Mouse (Mus musculus) fat pad, adult 2 months (tissue): ENCODE measurements around the gene Usp12.

ENCODE experiments used
- DNase-seq: peaks from one replicate; pipeline ENCODE4 v3.0.0-alpha.2; 2011; ENCODE audit warnings: low read depth, low spot score; ENCODE audit errors: extremely low read depth

Usp12 gene

DNA sequence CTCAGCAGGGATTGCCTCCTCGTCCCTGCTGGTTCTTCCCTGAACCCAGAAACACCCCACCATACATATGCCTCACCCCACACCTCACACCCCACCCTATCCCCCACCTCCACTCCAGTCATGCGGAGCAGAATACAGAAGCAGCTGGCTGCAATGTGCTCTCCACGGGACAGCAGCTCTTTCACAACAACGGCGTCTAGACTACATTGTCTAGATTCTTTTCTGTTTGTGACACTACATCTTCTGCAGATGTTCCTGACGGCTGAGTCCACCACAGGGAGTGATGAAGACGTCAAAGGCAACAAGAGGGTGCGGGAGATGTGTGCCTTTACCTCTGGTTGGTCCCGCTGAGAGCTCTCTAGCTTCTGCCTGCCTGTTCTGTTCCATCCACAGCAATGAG lies 3.2 kb upstream of the Usp12 start:
- no peak for DNase-seq

DNA sequence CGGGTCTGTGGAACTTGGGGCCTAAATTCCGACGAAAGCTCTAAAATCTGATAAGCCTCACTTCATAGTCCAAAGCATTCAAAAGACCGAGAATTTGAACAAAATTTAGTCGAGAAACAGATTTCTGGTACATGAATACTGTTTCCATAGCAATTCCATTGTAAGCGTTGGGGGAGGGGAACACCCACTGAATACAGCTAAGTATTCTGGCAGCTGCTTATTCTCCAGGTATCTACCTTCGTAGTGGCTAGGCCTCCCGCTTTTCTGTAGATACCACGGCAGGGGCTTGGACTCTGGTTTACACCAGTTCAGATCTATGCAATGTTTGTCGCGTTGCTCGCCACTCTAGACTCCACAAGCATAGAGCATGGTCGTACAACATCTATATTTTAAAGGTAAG lies 922 bp upstream of the Usp12 start:
- DNase-seq, result no peak

DNA sequence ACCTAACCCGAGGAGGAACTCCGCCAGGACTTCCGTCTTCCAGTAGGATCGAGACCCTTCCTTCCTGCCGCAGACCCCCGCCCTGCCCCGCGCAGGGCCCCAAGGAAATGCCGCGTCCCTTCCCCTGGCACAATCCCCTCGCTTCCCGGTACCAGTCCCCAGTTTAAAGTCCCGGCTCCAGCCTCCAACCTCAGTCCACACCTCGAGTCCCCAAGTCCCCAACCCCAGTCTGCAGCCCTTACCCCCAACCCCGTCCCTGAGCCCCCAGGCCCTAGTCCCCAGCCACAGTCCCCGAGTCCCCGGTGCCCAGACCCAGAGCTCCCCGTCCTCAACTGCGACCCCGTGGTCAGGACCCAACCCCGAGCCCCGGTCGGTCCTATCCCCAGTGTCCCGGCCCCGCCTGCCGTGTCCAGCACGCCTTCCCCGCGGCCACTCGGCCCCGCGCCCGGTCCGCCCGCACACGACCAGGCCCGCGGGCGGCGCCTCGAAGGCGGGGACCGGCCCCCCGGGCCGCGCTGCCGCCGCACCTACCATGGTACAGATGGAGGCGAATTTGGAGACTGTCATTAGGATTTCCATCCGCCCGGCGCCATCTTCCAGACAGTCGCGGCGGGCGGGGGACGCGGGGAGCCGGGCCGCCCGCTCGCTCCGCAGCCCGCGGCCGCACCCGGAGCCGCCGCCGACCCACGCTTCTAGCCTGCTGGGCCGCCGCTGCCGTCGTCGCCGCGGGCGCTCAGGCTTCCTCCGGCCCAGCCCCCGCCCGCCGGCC lies 538 bp downstream of the Usp12 start:
- DNase-seq, result no peak

DNA sequence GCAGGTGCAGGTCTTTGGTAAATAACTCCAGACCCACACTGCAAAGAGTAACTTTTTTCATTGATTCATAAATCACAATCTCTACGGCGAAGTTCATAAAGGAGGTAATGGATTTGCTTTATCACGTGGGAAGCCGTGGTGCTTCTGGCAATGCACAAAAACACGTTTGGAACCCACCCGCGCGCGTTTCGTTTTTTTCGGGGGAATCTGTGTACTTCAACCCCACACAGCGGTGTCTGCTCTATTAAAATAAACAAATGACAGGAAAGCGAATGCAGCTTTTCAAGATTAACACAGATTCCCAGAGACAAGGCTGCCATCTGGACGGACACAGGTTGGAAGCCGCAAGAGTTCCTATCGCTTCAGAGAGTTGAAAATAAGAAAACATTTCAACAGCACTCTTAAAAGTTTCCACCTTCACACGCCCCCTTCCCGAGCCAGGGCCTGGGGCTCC lies 1.1 kb downstream of the Usp12 start:
- DNase-seq, result no peak

DNA sequence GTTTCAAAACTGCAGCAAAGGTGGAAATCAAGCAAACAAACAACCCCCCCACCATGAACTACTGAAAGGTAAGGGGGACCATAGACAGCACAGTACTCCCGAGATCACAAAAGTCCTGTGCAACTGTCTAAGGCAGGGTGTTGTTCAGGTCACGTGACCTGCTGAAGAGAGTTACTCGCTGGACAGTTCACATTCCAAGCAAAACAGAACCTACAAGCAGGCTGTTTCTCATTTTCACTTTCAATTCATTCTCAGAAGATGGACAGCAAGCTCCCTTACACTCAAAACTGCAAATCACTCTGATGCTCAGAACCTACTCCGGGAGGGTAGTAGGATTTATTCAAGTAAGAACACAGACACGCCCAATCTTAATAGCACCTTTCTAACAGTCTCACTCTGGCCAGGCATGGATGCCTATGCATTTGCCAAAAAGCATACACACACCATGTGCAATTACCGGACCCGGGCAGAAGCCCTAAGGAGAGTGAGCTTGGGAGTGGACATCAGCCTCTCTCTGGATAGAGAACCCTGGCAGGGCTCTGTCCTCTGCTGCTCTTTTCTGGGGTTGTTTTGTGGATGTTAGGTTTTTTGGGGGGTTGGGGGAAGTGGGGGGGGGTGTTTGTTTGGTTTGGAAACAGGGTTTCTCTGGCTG lies 2.5 kb downstream of the Usp12 start:
- DNase-seq, result no peak

DNA sequence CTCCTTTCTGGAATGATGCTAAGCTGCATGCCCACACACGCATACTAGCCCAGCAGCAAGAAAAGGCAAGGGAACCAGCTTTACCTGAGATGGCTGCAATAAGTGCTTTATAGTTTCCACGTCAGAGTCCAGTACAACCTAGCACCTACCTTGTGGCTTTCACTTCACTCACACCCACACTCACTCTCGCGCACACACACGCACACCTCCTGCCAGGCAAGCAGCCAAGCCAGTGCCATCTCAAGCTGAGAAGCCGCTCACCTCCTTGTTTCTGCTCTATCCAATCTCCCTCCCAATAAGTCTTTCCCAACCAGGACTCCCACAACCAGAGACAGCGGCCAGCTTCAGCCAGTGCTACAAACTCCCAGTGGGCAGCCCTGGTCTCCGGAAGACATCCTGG lies 3.9 kb downstream of the Usp12 start:
- DNase-seq, result peak; percentile 58

DNA sequence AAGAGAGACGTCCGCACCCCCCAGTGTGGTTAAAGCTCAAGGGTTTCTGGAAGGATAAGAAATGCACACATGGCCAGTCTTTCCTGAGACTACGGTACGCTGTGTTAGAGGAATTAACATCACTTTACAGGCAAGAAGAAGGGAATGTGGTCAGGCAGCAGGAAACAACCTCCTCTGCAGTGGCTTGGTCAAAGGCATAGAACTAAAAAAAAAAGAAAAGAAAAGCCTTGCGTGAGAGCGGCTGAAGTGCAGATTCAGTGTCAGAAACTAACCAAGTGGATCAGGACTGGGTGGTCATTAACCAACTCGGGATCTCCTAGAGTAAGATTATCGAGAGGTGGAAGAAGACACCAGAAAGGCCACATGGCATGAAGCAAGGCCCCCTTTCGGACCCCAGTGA lies 5.4 kb downstream of the Usp12 start:
- DNase-seq, result no peak

DNA sequence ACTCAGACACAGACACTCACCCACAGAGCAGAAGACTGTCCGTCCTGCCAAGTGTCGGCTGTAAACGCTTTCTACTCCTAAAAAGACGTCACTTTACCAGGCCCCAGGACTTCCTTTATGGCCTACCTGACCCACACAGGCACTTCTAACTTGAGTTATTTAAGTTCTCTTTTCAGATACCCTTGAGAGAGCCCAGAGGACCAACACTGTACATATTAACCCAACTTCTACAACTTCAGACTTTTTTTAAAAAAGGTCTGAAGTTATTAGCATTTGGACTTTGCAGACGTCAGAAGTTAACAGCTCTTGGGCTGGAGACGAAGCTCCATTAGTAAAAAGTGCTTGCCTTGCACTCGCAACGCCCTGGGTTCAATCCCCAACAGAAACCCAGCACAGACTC lies 8.7 kb downstream of the Usp12 start:
- no peak for DNase-seq

DNA sequence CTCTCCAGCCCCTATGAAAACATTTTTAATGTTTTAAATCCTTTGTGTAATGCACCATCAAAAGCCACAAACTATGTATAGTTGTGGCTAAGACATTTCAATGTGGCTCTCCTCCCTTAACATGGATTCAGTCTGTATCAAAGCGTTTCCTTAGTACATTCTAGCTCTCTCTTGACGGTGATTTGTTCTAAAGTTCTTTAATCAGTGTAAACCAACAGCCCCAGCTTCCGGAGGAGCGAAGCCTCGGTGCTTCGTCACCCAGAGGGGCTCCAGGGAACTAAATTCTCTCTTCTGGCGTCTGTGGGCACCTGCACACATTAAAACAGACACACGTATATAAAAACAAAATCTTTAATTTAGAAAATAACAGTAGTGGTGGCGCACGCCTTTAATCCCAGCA lies 10.9 kb downstream of the Usp12 start:
- DNase-seq, result no peak

DNA sequence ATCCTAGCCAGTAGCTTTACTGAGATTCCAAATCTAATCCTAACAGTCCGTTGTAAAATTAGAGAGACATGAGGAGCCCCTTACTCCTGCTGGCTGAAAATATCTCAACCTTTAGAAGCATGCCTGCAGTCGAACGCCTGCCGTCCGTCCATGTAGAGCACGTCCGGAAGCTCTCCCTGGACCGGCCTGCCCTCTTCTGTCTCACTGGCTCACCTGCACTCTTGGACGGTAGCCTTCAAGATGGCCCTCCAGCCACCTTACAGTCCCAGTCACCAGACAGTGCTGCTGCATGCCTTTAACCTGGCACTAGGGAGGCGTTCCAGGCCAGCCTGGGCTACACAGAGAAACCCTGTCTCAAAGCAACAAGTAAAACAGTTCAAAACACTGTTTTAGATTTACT lies 11.5 kb downstream of the Usp12 start:
- DNase-seq, result no peak

DNA sequence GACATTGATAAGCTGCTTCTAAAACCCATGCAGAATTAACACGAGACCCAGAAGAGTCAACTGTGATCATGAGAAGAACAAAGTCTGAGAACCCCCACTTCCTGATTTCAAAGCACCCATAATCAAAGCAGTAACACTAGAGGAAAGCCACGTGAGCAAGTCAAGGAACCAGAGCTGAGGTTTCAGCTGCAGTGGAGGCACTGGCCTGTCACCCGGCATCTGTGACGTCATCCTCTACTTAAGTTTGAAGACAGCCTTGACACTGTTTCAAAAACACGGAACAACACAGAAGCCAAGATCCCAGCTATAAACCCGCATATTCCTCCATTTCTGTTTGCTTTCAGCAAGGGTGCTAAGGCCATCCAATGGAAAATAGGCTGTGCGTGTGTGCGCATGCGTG lies 13.1 kb downstream of the Usp12 start:
- no peak for DNase-seq

DNA sequence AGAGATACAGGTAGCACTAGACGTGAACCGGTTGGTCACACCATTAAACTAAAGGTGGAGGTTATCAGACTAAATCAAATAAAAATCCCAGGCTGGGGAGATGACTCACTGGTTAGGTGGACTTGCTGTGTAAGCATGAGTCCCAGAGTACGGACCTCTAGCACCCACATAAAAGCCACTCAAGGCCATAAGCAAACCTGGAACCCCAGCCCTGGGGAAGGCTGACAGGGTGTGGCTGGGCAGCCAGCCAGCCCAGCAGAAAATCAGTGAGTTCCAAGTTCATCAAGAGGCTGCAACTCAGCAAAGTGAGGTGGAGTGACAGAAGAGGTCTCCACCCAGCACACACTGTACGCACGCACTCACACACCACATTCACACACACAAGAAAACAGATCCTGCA lies 14.9 kb downstream of the Usp12 start:
- DNase-seq, result no peak

DNA sequence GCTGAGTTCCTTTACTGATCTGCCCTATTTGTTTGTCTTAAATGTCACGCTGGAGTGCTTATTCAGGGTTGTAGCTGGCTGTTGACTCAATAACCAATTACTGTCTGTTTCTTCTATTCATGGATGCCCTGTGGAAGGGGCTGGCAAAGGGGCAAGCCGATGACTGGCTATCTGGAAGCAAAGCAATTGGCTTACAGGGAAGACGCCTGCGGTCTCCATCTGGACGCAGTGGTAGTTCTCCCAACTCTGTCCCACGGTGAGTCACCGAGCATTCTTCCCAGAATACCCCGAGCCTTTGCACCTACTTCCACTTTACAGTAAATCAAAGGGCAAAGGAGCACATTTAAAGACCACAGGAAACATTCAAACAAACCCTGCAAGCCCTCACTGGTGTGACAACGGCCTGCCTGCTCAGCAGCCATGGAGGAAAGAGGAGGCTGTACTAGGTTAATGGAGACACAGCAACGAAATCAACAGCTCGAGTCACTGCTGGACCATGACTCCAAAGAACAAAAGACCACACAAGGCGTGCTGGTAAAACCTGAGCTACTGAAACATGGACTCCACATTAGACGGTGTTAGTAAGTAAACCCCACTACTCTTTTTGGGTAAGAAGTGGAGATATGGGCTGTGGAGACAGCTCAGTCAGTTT lies 17.7 kb downstream of the Usp12 start:
- no peak for DNase-seq

DNA sequence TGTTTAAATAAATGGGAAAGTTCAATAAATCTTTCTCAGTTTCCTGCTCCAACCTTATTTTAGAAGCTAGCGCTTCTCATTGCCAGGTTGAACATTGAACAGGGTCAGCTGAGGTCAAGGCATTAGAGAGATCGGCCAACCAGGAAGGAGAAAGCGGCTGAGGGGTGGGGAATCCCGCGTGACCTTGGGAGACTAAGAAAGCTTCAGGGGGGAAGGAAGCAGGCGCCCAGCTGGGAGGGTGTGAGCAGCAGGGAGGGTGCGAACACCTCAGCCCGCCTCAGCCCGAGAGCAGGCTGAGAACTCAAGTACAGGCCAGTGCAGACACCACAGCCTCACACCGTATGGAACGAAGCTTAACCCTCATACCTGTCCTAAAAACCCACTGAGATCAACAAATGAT lies 22.8 kb downstream of the Usp12 start:
- no peak for DNase-seq

DNA sequence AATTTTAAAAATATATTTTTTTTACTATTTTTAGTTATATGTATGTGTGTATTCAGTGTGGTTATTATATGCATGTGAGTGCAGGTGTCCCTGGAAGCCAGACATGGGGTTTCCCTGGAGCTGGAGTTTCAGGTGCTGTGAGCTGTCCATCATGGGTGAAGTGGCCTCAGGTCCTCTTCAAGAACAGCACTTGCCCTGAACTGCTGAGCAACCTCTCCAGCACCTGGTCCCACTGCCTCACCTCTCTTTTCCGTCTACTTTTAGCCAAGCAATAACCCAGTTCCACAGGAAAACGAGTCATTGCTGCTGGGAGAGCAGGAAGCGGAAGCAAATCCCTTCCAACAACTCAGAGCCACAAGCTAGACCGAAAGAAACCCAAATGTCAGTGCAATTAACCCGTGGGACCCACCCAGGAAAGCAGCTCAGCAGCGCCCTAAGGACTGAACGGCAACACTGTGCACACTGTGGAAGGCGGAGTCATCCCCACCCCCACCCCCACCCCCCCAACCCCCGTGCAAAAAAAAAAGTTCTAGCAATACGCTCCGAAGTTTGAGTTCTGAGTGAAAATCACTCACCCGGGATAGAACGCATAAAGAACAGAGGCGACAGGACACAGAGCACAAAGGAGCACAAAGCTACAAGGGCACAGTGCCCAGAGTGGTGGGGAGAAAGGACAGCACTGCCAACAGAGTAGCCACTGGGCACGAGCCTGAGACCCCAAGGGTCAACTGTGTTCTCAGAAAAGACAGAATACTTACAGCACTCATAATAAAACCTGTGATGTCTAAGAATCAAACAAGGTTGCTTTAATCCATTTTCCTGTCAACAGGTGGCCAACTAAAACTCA lies 24.6 kb downstream of the Usp12 start:
- DNase-seq, result no peak

DNA sequence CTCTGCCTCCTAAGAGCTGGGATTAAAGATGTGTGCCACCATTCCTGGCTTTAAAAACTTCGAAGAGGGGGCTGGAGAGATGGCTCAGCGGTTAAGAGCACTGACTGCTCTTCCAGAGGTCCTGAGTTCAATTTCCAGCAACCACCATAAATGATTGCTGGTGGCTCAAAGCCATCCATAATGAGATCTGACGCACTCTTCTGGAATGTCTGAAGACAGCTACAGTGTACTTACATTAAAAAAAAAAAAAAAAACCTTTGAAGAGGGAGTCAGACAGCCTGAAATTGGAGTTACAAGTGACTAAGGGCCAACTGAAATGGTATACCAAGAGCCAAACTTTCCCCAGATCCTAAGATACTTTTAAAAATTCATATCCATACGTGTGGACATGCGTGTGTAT lies 29.0 kb downstream of the Usp12 start:
- DNase-seq, result no peak

DNA sequence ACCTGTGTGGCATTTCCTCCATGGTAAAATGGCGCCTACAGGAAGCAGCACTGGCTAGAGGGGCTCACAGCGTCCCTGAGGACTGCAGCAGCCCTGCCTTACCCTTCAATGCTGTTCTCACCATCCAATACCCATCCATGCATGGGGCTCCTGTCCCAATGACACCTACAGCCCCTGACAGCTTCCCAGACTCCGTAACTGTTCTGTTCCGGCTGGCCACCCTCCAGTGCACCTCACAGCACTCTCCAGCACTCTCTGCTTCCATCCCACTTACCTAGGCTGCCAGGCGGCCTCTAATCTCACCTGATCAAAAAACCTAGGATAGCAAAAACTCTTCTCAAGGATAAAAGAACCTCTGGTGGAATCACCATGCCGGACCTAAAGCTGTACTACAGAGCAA lies 35.6 kb downstream of the Usp12 start:
- DNase-seq, result no peak

DNA sequence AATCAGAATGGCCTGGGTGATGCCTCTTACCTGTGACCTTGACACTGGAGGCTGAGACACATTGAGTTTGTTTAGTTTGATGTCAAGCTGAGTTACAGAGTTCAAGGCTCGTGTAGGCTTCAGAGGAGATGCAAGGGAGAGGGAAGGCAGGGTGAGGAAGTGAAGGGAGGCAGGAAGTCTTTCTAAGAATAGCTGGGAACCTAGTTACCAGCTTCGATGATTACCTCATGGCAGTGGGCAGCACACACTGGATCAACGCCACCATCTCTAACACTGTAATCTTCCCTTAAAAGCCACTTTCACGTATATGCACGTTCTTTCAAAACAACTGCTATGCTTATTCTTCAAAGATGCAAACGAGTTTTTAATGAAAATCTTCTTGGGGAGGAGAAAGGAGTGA lies 36.9 kb downstream of the Usp12 start:
- no peak for DNase-seq

DNA sequence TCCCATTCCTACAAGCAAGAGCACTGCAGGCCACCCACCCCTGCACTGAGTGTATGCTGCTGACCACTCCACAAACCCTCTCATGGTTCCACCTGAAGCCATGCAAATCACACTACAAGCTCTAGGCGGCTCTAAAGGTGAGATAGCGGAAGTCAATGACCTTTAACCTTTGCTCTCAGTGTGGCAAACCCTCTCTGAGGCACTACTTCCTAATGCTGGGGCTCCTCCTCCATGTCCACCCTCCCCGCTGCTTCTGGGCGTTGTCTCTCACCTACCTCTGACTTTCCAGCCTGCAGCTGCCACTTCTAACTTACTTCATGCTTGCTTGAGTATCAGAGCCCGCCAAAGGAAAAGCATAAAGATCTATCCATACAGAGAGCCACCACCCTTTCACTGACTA lies 37.5 kb downstream of the Usp12 start:
- no peak for DNase-seq

DNA sequence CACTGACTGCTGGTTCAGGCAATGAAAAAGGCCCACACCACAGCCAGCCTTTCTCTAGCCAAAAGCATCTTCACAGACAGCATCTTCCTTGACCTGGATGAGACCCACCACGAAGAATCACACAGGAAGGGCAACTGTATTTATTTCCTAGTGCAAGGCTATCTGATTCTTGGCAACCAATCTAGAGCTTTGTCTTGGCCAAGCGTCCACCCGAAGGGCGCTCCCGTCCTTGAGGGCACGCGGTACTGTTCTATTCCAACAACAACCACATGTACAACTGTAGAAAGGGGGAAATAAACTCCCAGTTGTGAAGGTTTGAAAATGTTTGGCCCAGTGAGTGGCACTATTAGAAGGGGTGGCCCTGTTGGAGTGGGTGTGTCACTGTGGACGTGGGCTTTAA lies 41.6 kb downstream of the Usp12 start:
- DNase-seq, result no peak

DNA sequence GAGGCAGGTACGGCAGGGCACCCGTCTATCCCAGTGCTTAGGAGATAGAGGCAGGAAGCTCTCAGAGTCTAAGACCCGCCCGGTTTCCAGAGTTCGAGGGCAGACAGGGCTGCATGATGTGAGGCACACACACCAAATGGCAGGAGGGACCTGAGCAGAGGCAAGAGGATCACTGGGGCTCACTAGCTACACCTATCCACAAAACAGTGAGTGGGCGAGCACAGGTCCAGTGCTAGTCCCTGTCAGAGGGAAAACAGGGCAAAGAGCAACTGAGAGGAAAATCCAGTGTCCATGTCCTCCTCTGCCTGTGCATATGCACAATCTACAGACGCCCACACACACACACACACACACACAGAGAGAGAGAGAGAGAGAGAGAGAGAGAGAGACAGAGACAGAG lies 43.8 kb downstream of the Usp12 start:
- no peak for DNase-seq
